Mouse (Mus musculus) spleen, adult 12 weeks (tissue): ENCODE measurements around the gene Rpp21.
A peak's percentile ranks its signal among the peaks of the same experiment; 100 is the strongest.

Experiments
- DNase-seq: peaks from one replicate; pipeline ENCODE4 v3.0.0; 2022; ENCODE audit warnings: low spot score

Gene Rpp21

GRCm38 (mm10) chr17:36257969-36258368, at the start of gene Rpp21:
TSS of gene Rpp21 (minus strand) at chr17:36258069.
- DNase-seq, result no peak

- no peak for DNase-seq
These were observed 28.5 kb upstream of the Rpp21 start, which contains the start of gene H2-M10.2 for GRCm38 (mm10) chr17:36286390-36286789. TSS of gene H2-M10.2 (minus strand) at chr17:36286490.

- DNase-seq, result no peak
These were observed 23.8 kb upstream of the Rpp21 start for GRCm38 (mm10) chr17:36281521-36282245.

GRCm38 (mm10) chr17:36274776-36275175, 16.9 kb upstream of the Rpp21 start:
- no peak for DNase-seq

GRCm38 (mm10) chr17:36273796-36274195, 15.9 kb upstream of the Rpp21 start:
- no peak for DNase-seq

GRCm38 (mm10) chr17:36272643-36273366, 14.9 kb upstream of the Rpp21 start:
- no peak for DNase-seq

- DNase-seq, result peak; percentile 87
These were observed 13.9 kb upstream of the Rpp21 start, which contains the start of gene Trim39 for GRCm38 (mm10) chr17:36271586-36272256. TSS of gene Trim39 (minus strand) at chr17:36272247.

GRCm38 (mm10) chr17:36270956-36271585, 13.2 kb upstream of the Rpp21 start:
- peak; percentile 87 for DNase-seq

GRCm38 (mm10) chr17:36265834-36266233, 8.0 kb upstream of the Rpp21 start:
- DNase-seq, result peak; percentile 37

- no peak for DNase-seq
These were observed 6.5 kb upstream of the Rpp21 start for GRCm38 (mm10) chr17:36264273-36264925.

GRCm38 (mm10) chr17:36261511-36262166, 3.8 kb upstream of the Rpp21 start:
- DNase-seq, result no peak

- peak; percentile 47 for DNase-seq
These were observed 475 bp downstream of the Rpp21 start for GRCm38 (mm10) chr17:36257241-36257947.

GRCm38 (mm10) chr17:36253087-36253600, 4.7 kb downstream of the Rpp21 start:
- DNase-seq, result no peak

- no peak for DNase-seq
These were observed 5.5 kb downstream of the Rpp21 start for GRCm38 (mm10) chr17:36252250-36252876.

GRCm38 (mm10) chr17:36248886-36249285, 9.0 kb downstream of the Rpp21 start:
- DNase-seq, result no peak

GRCm38 (mm10) chr17:36245741-36246140, 12.1 kb downstream of the Rpp21 start:
- DNase-seq, result no peak

- no peak for DNase-seq
These were observed 13.8 kb downstream of the Rpp21 start for GRCm38 (mm10) chr17:36244031-36244430.

- no peak for DNase-seq
These were observed 17.1 kb downstream of the Rpp21 start for GRCm38 (mm10) chr17:36240637-36241213.

GRCm38 (mm10) chr17:36237321-36237921, 20.4 kb downstream of the Rpp21 start:
- no peak for DNase-seq
